Mouse (Mus musculus) cerebellum, adult 8-10 months (tissue): Measurements from ENCODE around the gene Cachd1.

Source experiments
- DNase-seq: peaks from one replicate; pipeline ENCODE4 v3.0.0; 2022

Cachd1 gene

GRCm38 (mm10) chr4:100995617-100996016 is 219.1 kb downstream of the Cachd1 start:
- DNase-seq, result no peak

GRCm38 (mm10) chr4:100996060-100996651 is 219.7 kb downstream of the Cachd1 start:
- no peak for DNase-seq

GRCm38 (mm10) chr4:100998145-100998544 is 221.7 kb downstream of the Cachd1 start:
- DNase-seq, result peak; percentile 48

GRCm38 (mm10) chr4:100998906-100999305 is 222.4 kb downstream of the Cachd1 start:
- DNase-seq, result no peak

GRCm38 (mm10) chr4:101000622-101001021 is 224.1 kb downstream of the Cachd1 start:
- DNase-seq, result no peak

DNA sequence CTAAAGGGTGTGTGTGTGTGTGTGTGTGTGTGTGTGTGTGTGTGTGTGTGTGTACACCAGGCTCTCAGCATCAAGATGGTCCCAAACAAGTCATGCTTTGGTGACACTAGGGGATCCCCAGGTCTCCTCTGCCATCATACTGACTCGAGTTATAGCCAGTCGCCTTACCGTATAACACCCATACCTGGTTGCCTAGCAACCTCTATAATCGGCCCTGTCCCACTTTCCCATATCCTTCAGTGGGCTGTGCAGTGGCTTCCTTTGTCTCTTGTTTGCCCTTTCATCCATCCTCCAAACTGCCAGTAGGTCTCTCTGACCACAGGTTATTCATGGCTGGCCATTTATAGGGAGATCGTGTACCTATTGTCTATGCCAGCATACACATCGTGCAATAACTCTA is 224.6 kb downstream of the Cachd1 start:
- DNase-seq, result no peak

DNA sequence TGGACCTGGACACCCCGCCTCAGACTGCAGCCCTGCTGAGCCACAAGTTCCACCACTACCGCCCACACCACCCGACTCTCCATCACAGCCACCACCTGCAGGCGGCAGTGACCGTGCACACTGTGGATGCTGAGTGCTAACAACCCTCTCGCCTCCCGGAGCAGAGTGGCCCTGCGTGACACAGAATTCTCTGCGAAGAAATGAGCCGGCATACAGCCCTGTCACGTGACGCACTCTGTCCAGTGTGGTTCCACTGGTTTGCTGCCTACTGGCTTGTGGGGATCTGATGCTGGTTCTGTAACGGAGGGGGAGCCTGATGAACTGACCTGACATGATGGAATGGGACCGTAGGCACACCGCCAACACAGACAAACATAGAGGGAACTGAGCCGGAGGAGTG is 226.5 kb downstream of the Cachd1 start:
- DNase-seq, result no peak

GRCm38 (mm10) chr4:101008362-101008769 is 231.9 kb downstream of the Cachd1 start:
- no peak for DNase-seq

- no peak for DNase-seq
These were observed 232.6 kb downstream of the Cachd1 start for GRCm38 (mm10) chr4:101009092-101009491.

- DNase-seq, result no peak
These were observed 241.3 kb downstream of the Cachd1 start for GRCm38 (mm10) chr4:101017806-101018205.

GRCm38 (mm10) chr4:101020596-101020995 is 244.1 kb downstream of the Cachd1 start, which contains the start of gene Gm10577:
Gene Gm10577, minus strand, starts transcription at chr4:101020696.
- DNase-seq, result no peak

- no peak for DNase-seq
These were observed 250.1 kb downstream of the Cachd1 start for GRCm38 (mm10) chr4:101026566-101026965.

DNA sequence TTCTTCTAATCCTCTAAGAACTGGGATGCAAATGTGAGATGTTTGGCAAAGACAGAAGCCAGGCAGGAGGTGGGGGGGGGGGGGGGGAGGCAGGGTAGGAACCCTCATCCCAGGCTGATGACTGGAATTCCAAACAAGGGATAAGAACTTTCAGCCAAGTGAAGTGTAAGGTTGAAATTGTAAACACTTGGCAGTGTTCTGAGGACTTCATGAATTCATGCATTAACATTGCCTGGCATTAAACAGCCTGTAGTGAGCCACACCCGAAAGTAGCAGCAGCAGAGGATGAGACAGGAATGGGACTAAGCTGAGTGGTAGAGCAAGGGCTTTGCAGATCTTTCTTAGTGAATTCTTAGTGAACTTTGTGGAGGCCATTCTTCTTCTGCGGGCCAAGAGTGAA is 250.5 kb downstream of the Cachd1 start:
- no peak for DNase-seq

GRCm38 (mm10) chr4:101027852-101028411 is 251.5 kb downstream of the Cachd1 start:
- DNase-seq, result no peak

- no peak for DNase-seq
These were observed 256.6 kb downstream of the Cachd1 start for GRCm38 (mm10) chr4:101033047-101033446.

GRCm38 (mm10) chr4:101035131-101035530 is 258.7 kb downstream of the Cachd1 start:
- DNase-seq, result no peak

GRCm38 (mm10) chr4:101037156-101037555 is 260.7 kb downstream of the Cachd1 start:
- no peak for DNase-seq

GRCm38 (mm10) chr4:101043691-101044090 is 267.2 kb downstream of the Cachd1 start:
- no peak for DNase-seq

DNA sequence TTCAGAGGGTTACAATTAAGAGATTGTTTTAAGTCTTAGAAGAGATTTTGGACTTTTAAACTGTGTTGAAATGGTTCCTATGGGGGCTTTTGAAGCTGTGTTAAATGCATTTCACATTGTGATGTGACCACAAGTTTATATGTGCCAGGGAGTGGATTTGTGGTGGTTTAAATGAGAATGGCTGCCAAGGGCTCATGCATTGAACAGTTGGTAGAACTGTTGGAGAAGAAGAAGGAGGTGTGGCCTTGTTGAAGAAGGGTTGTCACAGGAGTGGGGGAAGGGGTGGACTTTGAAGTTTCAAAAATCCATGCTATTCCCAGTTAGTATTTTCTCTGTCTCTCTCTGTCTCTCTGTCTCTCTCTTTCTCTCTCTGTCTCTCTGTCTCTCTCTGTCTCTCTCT is 267.7 kb downstream of the Cachd1 start:
- DNase-seq, result no peak

GRCm38 (mm10) chr4:101046576-101046975 is 270.1 kb downstream of the Cachd1 start:
- DNase-seq, result no peak

DNA sequence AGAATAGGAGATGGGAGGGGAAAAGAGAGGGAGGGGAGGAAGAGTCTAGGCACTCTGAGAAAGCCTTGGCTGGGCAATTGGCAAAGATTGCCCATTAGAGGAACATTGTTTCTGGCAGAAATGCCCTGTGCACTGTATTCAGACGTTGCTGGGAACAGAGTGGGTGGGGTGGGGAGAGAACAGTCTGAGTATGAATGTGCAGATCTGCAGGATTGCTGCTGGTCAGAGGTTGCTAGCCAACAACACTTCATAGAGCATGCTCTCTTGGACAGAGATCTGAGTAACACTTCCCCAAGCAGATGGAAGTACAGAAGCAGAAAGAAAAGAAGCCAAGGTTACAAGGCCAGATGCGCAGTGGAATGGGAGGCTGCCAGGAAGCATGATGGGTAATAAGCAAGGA is 285.7 kb downstream of the Cachd1 start:
- DNase-seq, result no peak

GRCm38 (mm10) chr4:101066401-101066800 is 289.9 kb downstream of the Cachd1 start:
- DNase-seq, result no peak

DNA sequence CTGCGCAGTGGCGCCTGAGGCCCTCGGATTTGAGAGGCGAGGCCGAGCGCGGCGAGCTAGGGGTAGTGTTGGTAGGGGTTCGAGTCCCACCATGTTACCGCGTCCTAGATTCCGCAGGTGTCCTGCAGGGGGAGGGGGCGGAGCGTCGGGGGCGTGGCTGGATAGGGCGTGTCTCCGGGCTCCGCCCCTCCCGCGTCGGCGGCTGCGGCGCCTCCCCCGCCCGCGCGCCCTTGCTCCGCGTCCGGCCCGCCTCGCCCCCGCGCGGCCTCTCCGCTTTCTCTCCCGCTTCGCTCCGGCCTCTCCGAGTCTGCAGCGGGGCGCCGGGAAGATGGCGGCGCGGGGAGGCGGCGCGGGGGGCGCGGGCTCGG is 292.3 kb downstream of the Cachd1 start, which contains the start of gene Raver2:
Gene Raver2, plus strand, starts transcription at position 198 of the 368 bp plus-strand sequence.
- DNase-seq, result peak; percentile 20

DNA sequence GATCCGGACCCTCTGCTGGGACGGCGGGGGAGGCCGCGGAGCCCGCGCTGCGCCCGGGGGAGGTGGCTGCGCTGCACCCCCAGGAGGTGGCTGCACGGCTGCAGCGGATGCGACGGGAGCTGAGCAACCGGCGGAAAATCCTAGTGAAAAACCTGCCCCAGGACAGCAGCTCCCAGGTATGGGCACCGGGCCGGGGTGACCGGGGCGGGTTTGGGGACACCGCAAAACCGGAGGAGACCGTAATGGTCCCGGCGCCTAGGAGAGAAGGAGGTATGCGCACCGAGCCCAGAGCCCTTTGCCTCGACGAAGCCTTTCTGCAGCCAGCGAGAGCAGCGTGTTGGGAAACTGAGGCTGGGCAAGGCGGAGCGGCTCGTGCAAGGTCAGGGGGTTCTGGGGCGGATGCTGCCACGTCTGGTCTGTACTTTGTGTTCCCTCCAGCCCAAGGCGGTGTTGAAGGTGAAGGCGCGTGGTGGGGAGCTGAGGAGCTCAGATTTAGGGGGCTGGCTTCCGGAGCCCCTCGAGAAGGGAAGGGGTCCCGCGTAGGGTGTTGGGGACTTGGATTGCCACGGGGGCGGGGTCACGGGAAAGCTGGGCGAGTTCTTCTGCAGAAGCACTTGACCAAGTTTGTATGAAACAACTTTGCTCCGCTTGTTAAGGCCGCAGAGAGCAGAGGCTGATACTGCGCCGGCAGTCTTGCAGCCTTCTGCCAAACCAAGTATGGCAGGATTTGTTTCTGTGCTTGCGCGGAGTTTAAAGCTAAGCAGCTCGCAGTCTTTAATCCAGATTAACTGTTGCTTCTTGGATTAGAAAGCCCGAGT is 292.9 kb downstream of the Cachd1 start:
- DNase-seq, result peak; percentile 3
